Mouse (Mus musculus) liver, embryonic 13.5 days (tissue): ENCODE data around the gene Dppa3. TPM values are rescaled to one million over a fixed set of nuclear protein-coding genes. Genes with fewer than 3 reads are reported as not detected.
"Not testable (repeated sequence)": the region's sequence is repeated elsewhere in the genome, so short reads cannot be mapped to it uniquely, and the experiment has no call there.

Source experiments
- ATAC-seq: fragments of 200-750 bp; cut with Nextera tagmentation; 2 replicates; pipeline ENCODE4 v1.8.0; 2017; ENCODE audit warnings: low read depth, mild to moderate bottlenecking, moderate number of reproducible peaks, moderate library complexity
- DNase-seq: peaks from one replicate; pipeline ENCODE4 v3.0.0; 2022
- H3K27ac ChIP-seq: fragments of 300-500 bp; sonication (generic); 2 replicates; pipeline ENCODE4 v1.5.1; 2015; ENCODE audit warnings: moderate library complexity, mild to moderate bottlenecking, inconsistent platforms
- H3K27me3 ChIP-seq: fragments of 300-500 bp; sonication (generic); 2 replicates; pipeline ENCODE4 v1.6.1; 2015; ENCODE audit warnings: mild to moderate bottlenecking, inconsistent platforms
- H3K36me3 ChIP-seq: fragments of 300-500 bp; sonication (generic); 2 replicates; pipeline ENCODE4 v1.6.1; 2015; ENCODE audit warnings: mild to moderate bottlenecking, inconsistent platforms
- H3K4me1 ChIP-seq: fragments of 300-500 bp; sonication (generic); replicated peaks from 2 replicates; pipeline ENCODE4 v1.6.1; 2015; ENCODE audit warnings: inconsistent platforms
- H3K4me2 ChIP-seq: fragments of 300-500 bp; sonication (generic); 2 replicates; pipeline ENCODE4 v1.6.1; 2015; ENCODE audit warnings: inconsistent platforms, mild to moderate bottlenecking, moderate library complexity
- H3K4me3 ChIP-seq: fragments of 300-500 bp; sonication (generic); replicated peaks from 2 replicates; pipeline ENCODE4 v1.5.1; 2015; ENCODE audit warnings: mild to moderate bottlenecking, inconsistent platforms
- H3K9ac ChIP-seq: fragments of 300-500 bp; sonication (generic); 2 replicates; pipeline ENCODE4 v1.6.1; 2015; ENCODE audit warnings: mild to moderate bottlenecking, inconsistent platforms
- H3K9me3 ChIP-seq: fragments of 300-500 bp; sonication (generic); replicated peaks from 2 replicates; pipeline ENCODE4 v1.6.1; 2016; ENCODE audit warnings: inconsistent platforms
- WGBS: fragments of 180-500 bp; shearing (Covaris S2); methylation state at CpG from one replicate; pipeline ENCODE4 v1.1.7; 2015; ENCODE audit not compliant: insufficient replicate concordance; 5-methylcytosine and 5-hydroxymethylcytosine counted together
- polyA plus RNA-seq: library from polyadenylated mRNA; unstranded; fragments of >200 nt; fragmentation: Nextera tagmentation; extraction: Ambion mirVana; gene quantifications from 2 replicates; pipeline ENCODE4 v1.2.1, GENCODE M21; 2015

The Dppa3 gene
- polyA plus RNA-seq, 1 experiment from 2014 or later: not detected

- H3K4me2 ChIP-seq: no peak overlapping the region
- WGBS: 54% methylated on average over 4 of the region's 4 CpGs
- no peaks in the 10 kb centered on the region for H3K9me3 ChIP-seq
- H3K27me3 ChIP-seq: no peaks in the 10 kb centered on the region
- H3K4me1 ChIP-seq: peaks cover 13% of the 10 kb centered on the region
- DNase-seq (no peak), ATAC-seq (no peak)
- no peak overlapping the region for H3K9ac ChIP-seq
- no peak overlapping the region for H3K4me3 ChIP-seq
- no peak overlapping the region for H3K27ac ChIP-seq
- H3K36me3 ChIP-seq: no peaks in the 10 kb centered on the region
Observed at GRCm38 (mm10) chr6:122612426-122612825, 13.8 kb upstream of the Dppa3 start.

GRCm38 (mm10) chr6:122614047-122614446 lies 12.2 kb upstream of the Dppa3 start:
- Histone ChIP-seq H3K27ac (no peak overlapping the region), H3K9me3 (no peaks in the 10 kb centered on the region), H3K4me1 (peaks cover 10% of the 10 kb centered on the region), H3K36me3 (no peaks in the 10 kb centered on the region), H3K27me3 (no peaks in the 10 kb centered on the region), H3K4me2 (no peak overlapping the region), H3K4me3 (no peak overlapping the region), H3K9ac (no peak overlapping the region)
- peak; percentile 21 for DNase-seq
- WGBS: 37% methylated on average over 2 of the region's 2 CpGs
- ATAC-seq: no peak

GRCm38 (mm10) chr6:122616022-122616421 lies 10.2 kb upstream of the Dppa3 start:
- H3K4me1 ChIP-seq: no peaks in the 10 kb centered on the region
- no peak for DNase-seq
- WGBS: 38% methylated on average over 3 of the region's 3 CpGs
- no peaks in the 10 kb centered on the region for H3K36me3 ChIP-seq
- no peak overlapping the region for H3K4me3 ChIP-seq
- no peaks in the 10 kb centered on the region for H3K9me3 ChIP-seq
- H3K27me3 ChIP-seq: no peaks in the 10 kb centered on the region
- ATAC-seq: no peak
- no peak overlapping the region for H3K27ac ChIP-seq
- no peak overlapping the region for H3K9ac ChIP-seq
- H3K4me2 ChIP-seq: no peak overlapping the region

GRCm38 (mm10) chr6:122621066-122621465 lies 5.1 kb upstream of the Dppa3 start:
- DNase-seq (no peak), ATAC-seq (no peak)
- Histone ChIP-seq H3K4me2 (no peak overlapping the region), H3K36me3 (no peaks in the 10 kb centered on the region), H3K4me3 (no peak overlapping the region), H3K9me3 (no peaks in the 10 kb centered on the region), H3K9ac (no peak overlapping the region), H3K4me1 (no peaks in the 10 kb centered on the region), H3K27ac (no peak overlapping the region), H3K27me3 (0 out of 2 replicates have a peak, but pooled peaks cover 3% of the 10 kb centered on the region)
- 85% methylated on average over 6 of the region's 6 CpGs for WGBS

GRCm38 (mm10) chr6:122624480-122624879 lies 1.7 kb upstream of the Dppa3 start:
- H3K36me3 ChIP-seq: no peaks in the 10 kb centered on the region
- no peak overlapping the region for H3K4me3 ChIP-seq
- DNase-seq (no peak), ATAC-seq (no peak)
- H3K27ac ChIP-seq: no peak overlapping the region
- H3K9me3 ChIP-seq: no peaks in the 10 kb centered on the region
- WGBS: 42% methylated on average over 5 of the region's 5 CpGs
- no peak overlapping the region for H3K9ac ChIP-seq
- H3K4me2 ChIP-seq: no peak overlapping the region
- peaks cover 19% of the 10 kb centered on the region for H3K27me3 ChIP-seq
- 0 out of 2 replicates have a peak, but pooled peaks cover 6% of the 10 kb centered on the region for H3K4me1 ChIP-seq

GRCm38 (mm10) chr6:122625156-122625555 lies 1.1 kb upstream of the Dppa3 start:
- 54% methylated on average over 4 of the region's 4 CpGs for WGBS
- H3K9ac ChIP-seq: no peak overlapping the region
- H3K4me1 ChIP-seq: 0 out of 2 replicates have a peak, but pooled peaks cover 6% of the 10 kb centered on the region
- ATAC-seq: no peak
- peaks cover 19% of the 10 kb centered on the region for H3K27me3 ChIP-seq
- H3K27ac ChIP-seq: no peak overlapping the region
- H3K9me3 ChIP-seq: no peaks in the 10 kb centered on the region
- H3K4me2 ChIP-seq: no peak overlapping the region
- H3K36me3 ChIP-seq: no peaks in the 10 kb centered on the region
- H3K4me3 ChIP-seq: no peak overlapping the region
- DNase-seq: no peak

GRCm38 (mm10) chr6:122627469-122628108 lies 1.4 kb downstream of the Dppa3 start:
- ATAC-seq (no peak), DNase-seq (no peak)
- no peak overlapping the region for H3K9ac ChIP-seq

GRCm38 (mm10) chr6:122633411-122633810 lies 7.2 kb downstream of the Dppa3 start:
- Histone ChIP-seq H3K27ac (no peak overlapping the region), H3K4me2 (no peak overlapping the region), H3K36me3 (no peaks in the 10 kb centered on the region), H3K9me3 (no peaks in the 10 kb centered on the region), H3K4me3 (no peak overlapping the region), H3K27me3 (peaks cover 6% of the 10 kb centered on the region), H3K9ac (no peak overlapping the region), H3K4me1 (no peaks in the 10 kb centered on the region)
- 0 out of 2 replicates have a peak, but pooled peaks have one; percentile 45 for ATAC-seq
- DNase-seq: no peak
- 24% methylated on average over 9 of the region's 9 CpGs for WGBS

More at GRCm38 (mm10) chr6:122627469-122628108, 1.4 kb downstream of the Dppa3 start:
- Histone ChIP-seq H3K27me3 (peaks cover 19% of the 10 kb centered on the region), H3K4me1 (0 out of 2 replicates have a peak, but pooled peaks cover 6% of the 10 kb centered on the region), H3K36me3 (no peaks in the 10 kb centered on the region), H3K4me2 (peak overlapping the region; percentile 52), H3K9me3 (no peaks in the 10 kb centered on the region), H3K27ac (no peak overlapping the region), H3K4me3 (peak overlapping the region; percentile 31)
- WGBS: 13% methylated on average over 20 of the region's 20 CpGs

- no peaks in the 10 kb centered on the region for H3K4me1 ChIP-seq
- no peak overlapping the region for H3K4me2 ChIP-seq
- H3K9me3 ChIP-seq: no peaks in the 10 kb centered on the region
- H3K9ac ChIP-seq: no peak overlapping the region
- no peak for ATAC-seq
- DNase-seq: no peak
- WGBS: 47% methylated on average over 7 of the region's 7 CpGs
- no peak overlapping the region for H3K27ac ChIP-seq
- no peaks in the 10 kb centered on the region for H3K36me3 ChIP-seq
- H3K4me3 ChIP-seq: no peak overlapping the region
- no peaks in the 10 kb centered on the region for H3K27me3 ChIP-seq
Observed at GRCm38 (mm10) chr6:122635315-122635714, 9.1 kb downstream of the Dppa3 start.

GRCm38 (mm10) chr6:122636666-122637065 lies 10.5 kb downstream of the Dppa3 start:
- WGBS: 67% methylated on average over 3 of the region's 3 CpGs

GRCm38 (mm10) chr6:122637566-122637965 lies 11.4 kb downstream of the Dppa3 start:
- not testable (repeated sequence) for H3K9ac ChIP-seq, H3K4me2 ChIP-seq, H3K27me3 ChIP-seq, H3K4me3 ChIP-seq, H3K4me1 ChIP-seq, ATAC-seq, H3K36me3 ChIP-seq, H3K9me3 ChIP-seq, H3K27ac ChIP-seq, DNase-seq
- 62% methylated on average over 4 of the region's 4 CpGs for WGBS

More at GRCm38 (mm10) chr6:122636666-122637065, 10.5 kb downstream of the Dppa3 start:
- no peaks in the 10 kb centered on the region for H3K9me3 ChIP-seq
- ATAC-seq: no peak
- no peak overlapping the region for H3K4me3 ChIP-seq
- no peak overlapping the region for H3K27ac ChIP-seq
- no peaks in the 10 kb centered on the region for H3K27me3 ChIP-seq
- H3K4me2 ChIP-seq: no peak overlapping the region
- DNase-seq: no peak
- H3K36me3 ChIP-seq: no peaks in the 10 kb centered on the region
- H3K4me1 ChIP-seq: no peaks in the 10 kb centered on the region
- no peak overlapping the region for H3K9ac ChIP-seq

GRCm38 (mm10) chr6:122644196-122644595 lies 18.0 kb downstream of the Dppa3 start:
- not testable (repeated sequence) for H3K27me3 ChIP-seq, H3K4me2 ChIP-seq, H3K9ac ChIP-seq, H3K9me3 ChIP-seq, DNase-seq, H3K27ac ChIP-seq, H3K4me1 ChIP-seq, ATAC-seq, H3K4me3 ChIP-seq, H3K36me3 ChIP-seq
- WGBS: 83% methylated on average over 21 of the region's 21 CpGs
